Mouse (Mus musculus): ENCODE results near the gene Aplnr.
A peak's percentile ranks its signal among the peaks of the same experiment; 100 is the strongest.

The Aplnr gene

GRCm38 (mm10) chr2:85136089-85136488 lies at the start of gene Aplnr:
Aplnr (plus strand) TSS chr2:85136225.
- no peak for DNase-seq (ENCODE audit: extremely low spot score, low spot score)

- DNase-seq (ENCODE audit: extremely low spot score, low spot score): no peak
These were observed 47.0 kb upstream of the Aplnr start for GRCm38 (mm10) chr2:85088716-85089646.

GRCm38 (mm10) chr2:85091325-85091724 lies 44.7 kb upstream of the Aplnr start:
- no peak for DNase-seq (ENCODE audit: extremely low spot score, low spot score)

- DNase-seq (ENCODE audit: extremely low spot score, low spot score): no peak
These were observed 42.6 kb upstream of the Aplnr start for GRCm38 (mm10) chr2:85093376-85093775.

GRCm38 (mm10) chr2:85095906-85096305 lies 40.1 kb upstream of the Aplnr start:
- peak; percentile 17 for DNase-seq (ENCODE audit: extremely low spot score, low spot score)

GRCm38 (mm10) chr2:85098014-85098413 lies 38.0 kb upstream of the Aplnr start:
- DNase-seq (ENCODE audit: extremely low spot score, low spot score): no peak

- DNase-seq (ENCODE audit: extremely low spot score, low spot score): no peak
These were observed 37.1 kb upstream of the Aplnr start for GRCm38 (mm10) chr2:85098824-85099511.

GRCm38 (mm10) chr2:85103201-85103600 lies 32.8 kb upstream of the Aplnr start:
- no peak for DNase-seq (ENCODE audit: extremely low spot score, low spot score)

- no peak for DNase-seq (ENCODE audit: extremely low spot score, low spot score)
These were observed 30.5 kb upstream of the Aplnr start for GRCm38 (mm10) chr2:85105426-85106013.

GRCm38 (mm10) chr2:85106068-85106790 lies 29.8 kb upstream of the Aplnr start:
- DNase-seq (ENCODE audit: extremely low spot score, low spot score): no peak

GRCm38 (mm10) chr2:85106941-85107340 lies 29.1 kb upstream of the Aplnr start:
- no peak for DNase-seq (ENCODE audit: extremely low spot score, low spot score)

- DNase-seq (ENCODE audit: extremely low spot score, low spot score): no peak
These were observed 25.6 kb upstream of the Aplnr start for GRCm38 (mm10) chr2:85110288-85110875.

GRCm38 (mm10) chr2:85123187-85123868 lies 12.7 kb upstream of the Aplnr start:
- DNase-seq (ENCODE audit: extremely low spot score, low spot score): no peak

GRCm38 (mm10) chr2:85123869-85124535 lies 12.0 kb upstream of the Aplnr start:
- DNase-seq (ENCODE audit: extremely low spot score, low spot score): peak; percentile 71

GRCm38 (mm10) chr2:85129496-85129971 lies 6.5 kb upstream of the Aplnr start:
- DNase-seq (ENCODE audit: extremely low spot score, low spot score): no peak

- DNase-seq (ENCODE audit: extremely low spot score, low spot score): no peak
These were observed 4.8 kb upstream of the Aplnr start for GRCm38 (mm10) chr2:85131226-85131625.

- DNase-seq (ENCODE audit: extremely low spot score, low spot score): no peak
These were observed 4.3 kb upstream of the Aplnr start for GRCm38 (mm10) chr2:85131724-85132123.

- no peak for DNase-seq (ENCODE audit: extremely low spot score, low spot score)
These were observed 3.8 kb upstream of the Aplnr start for GRCm38 (mm10) chr2:85132204-85132603.

GRCm38 (mm10) chr2:85135099-85135498 lies 926 bp upstream of the Aplnr start:
- DNase-seq (ENCODE audit: extremely low spot score, low spot score): no peak

Measured in neural tube, embryonic 10.5 days (tissue).